Mouse (Mus musculus): ENCODE results near the gene Rtraf. TPM values are rescaled to one million over a fixed set of nuclear protein-coding genes. Genes with fewer than 3 reads are reported as not detected.

The Rtraf gene
- polyA plus RNA-seq, 1 experiment: 68.3 TPM

- peak in 1 of 2 experiments; percentile 27 for DNase-seq (ENCODE audit: extremely low spot score in 1 of 2, low spot score in 1 of 2)
Observed at GRCm38 (mm10) chr14:19801474-19802215, 22.0 kb downstream of the Rtraf start.

GRCm38 (mm10) chr14:19800485-19800884 lies 23.1 kb downstream of the Rtraf start:
- no peak for DNase-seq (ENCODE audit: extremely low spot score in 1 of 2, low spot score in 1 of 2)

- no peak for DNase-seq (ENCODE audit: extremely low spot score in 1 of 2, low spot score in 1 of 2)
Observed at GRCm38 (mm10) chr14:19796541-19797304, 26.9 kb downstream of the Rtraf start.

GRCm38 (mm10) chr14:19794881-19795280 lies 28.7 kb downstream of the Rtraf start:
- DNase-seq (ENCODE audit: extremely low spot score in 1 of 2, low spot score in 1 of 2): no peak

- no peak for DNase-seq (ENCODE audit: extremely low spot score in 1 of 2, low spot score in 1 of 2)
Observed at GRCm38 (mm10) chr14:19788443-19788842, 35.2 kb downstream of the Rtraf start.

GRCm38 (mm10) chr14:19785797-19786588 lies 37.6 kb downstream of the Rtraf start:
- DNase-seq (ENCODE audit: extremely low spot score in 1 of 2, low spot score in 1 of 2): no peak

GRCm38 (mm10) chr14:19777945-19778344 lies 45.7 kb downstream of the Rtraf start:
- no peak for DNase-seq (ENCODE audit: extremely low spot score in 1 of 2, low spot score in 1 of 2)

- no peak for DNase-seq (ENCODE audit: extremely low spot score in 1 of 2, low spot score in 1 of 2)
Observed at GRCm38 (mm10) chr14:19777365-19777764, 46.3 kb downstream of the Rtraf start.

- peak in 1 of 2 experiments; percentile 10 for DNase-seq (ENCODE audit: extremely low spot score in 1 of 2, low spot score in 1 of 2)
Observed at GRCm38 (mm10) chr14:19776890-19777289, 46.7 kb downstream of the Rtraf start.

GRCm38 (mm10) chr14:19776179-19776578 lies 47.4 kb downstream of the Rtraf start:
- DNase-seq (ENCODE audit: extremely low spot score in 1 of 2, low spot score in 1 of 2): no peak

- DNase-seq (ENCODE audit: extremely low spot score in 1 of 2, low spot score in 1 of 2): no peak
Observed at GRCm38 (mm10) chr14:19775491-19775890, 48.1 kb downstream of the Rtraf start.

GRCm38 (mm10) chr14:19774036-19774628 lies 49.5 kb downstream of the Rtraf start:
- DNase-seq (ENCODE audit: extremely low spot score in 1 of 2, low spot score in 1 of 2): no peak

- no peak for DNase-seq (ENCODE audit: extremely low spot score in 1 of 2, low spot score in 1 of 2)
Observed at GRCm38 (mm10) chr14:19771173-19771572, 52.5 kb downstream of the Rtraf start.

- DNase-seq (ENCODE audit: extremely low spot score in 1 of 2, low spot score in 1 of 2): no peak
Observed at GRCm38 (mm10) chr14:19769441-19770200, 54.0 kb downstream of the Rtraf start.

- DNase-seq (ENCODE audit: extremely low spot score in 1 of 2, low spot score in 1 of 2): no peak
Observed at GRCm38 (mm10) chr14:19768648-19769047, 55.0 kb downstream of the Rtraf start.

- no peak for DNase-seq (ENCODE audit: extremely low spot score in 1 of 2, low spot score in 1 of 2)
Observed at GRCm38 (mm10) chr14:19766380-19766649, 57.3 kb downstream of the Rtraf start.

GRCm38 (mm10) chr14:19765539-19766379 lies 57.9 kb downstream of the Rtraf start:
- DNase-seq (ENCODE audit: extremely low spot score in 1 of 2, low spot score in 1 of 2): no peak

- no peak for DNase-seq (ENCODE audit: extremely low spot score in 1 of 2, low spot score in 1 of 2)
Observed at GRCm38 (mm10) chr14:19764331-19764730, 59.3 kb downstream of the Rtraf start.

GRCm38 (mm10) chr14:19763527-19763926 lies 60.1 kb downstream of the Rtraf start:
- DNase-seq (ENCODE audit: extremely low spot score in 1 of 2, low spot score in 1 of 2): no peak
